Mouse (Mus musculus) erythroid progenitor cell, adult 5-6 weeks (primary cell): ENCODE results near the gene Kcnj4. TPM values are rescaled to one million over a fixed set of nuclear protein-coding genes. Genes with fewer than 3 reads are reported as not detected.
"Not testable (repeated sequence)": the region's sequence is repeated elsewhere in the genome, so short reads cannot be mapped to it uniquely, and the experiment has no call there.

Experiments
- ATAC-seq: replicated peaks from 2 replicates; pipeline ENCODE4 v1.8.0; 2016; ENCODE audit warnings: moderate number of reproducible peaks, mild to moderate bottlenecking, moderate TSS enrichment, inconsistent platforms; ENCODE audit not compliant: poor library complexity, low FRiP score, severe bottlenecking
- total RNA-seq, 2 experiments: library from RNA; stranded (forward) in 1 of 2; stranded (reverse) in 1 of 2; fragments of 150-400 nt in 1 of 2; fragments of 186-747, 209-891 nt in 1 of 2; gene quantifications; 2 replicates each; pipeline versions ENCODE4 v1.2.3 to v1.2.4; 2015 to 2017; ENCODE audit warnings: low replicate concordance in 2 of 2

The Kcnj4 gene
- total RNA-seq, 2 experiments from 2014 or later: not detected

- ATAC-seq: no peak
Observed at GRCm38 (mm10) chr15:79469577-79469976, 35.5 kb downstream of the Kcnj4 start.

DNA sequence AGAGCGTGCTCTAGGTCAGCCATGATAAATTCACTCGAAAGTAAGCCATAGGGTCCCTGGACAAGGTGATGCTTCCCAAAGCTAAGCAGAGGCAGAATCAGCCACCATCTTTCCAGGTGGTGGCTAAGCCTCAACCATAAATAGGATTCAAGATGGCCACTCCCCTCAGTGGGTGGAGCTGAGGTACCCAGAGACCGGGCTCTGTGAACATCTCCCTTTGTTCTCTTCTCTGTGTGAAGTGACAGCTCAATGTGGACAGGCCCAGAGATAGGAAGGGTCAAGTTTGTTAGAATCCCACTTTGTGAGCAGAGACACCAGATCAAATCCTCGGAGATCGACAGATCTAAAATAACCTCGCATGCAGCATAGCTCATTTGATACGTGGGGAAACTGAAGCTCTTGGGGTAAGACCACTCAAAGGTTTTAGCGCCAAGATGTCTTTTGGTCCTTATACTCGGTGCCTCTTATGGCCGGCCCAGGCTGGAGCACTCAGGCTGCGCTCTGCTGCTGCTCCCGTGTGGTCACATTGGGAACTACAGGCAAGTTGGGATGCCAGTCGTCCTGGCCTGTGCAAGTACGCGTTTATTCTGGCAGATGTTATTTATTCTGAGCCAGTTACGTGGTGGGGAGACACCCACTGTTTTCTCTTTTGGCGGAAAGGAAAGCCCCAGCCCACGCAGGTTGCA lies 38.3 kb downstream of the Kcnj4 start:
- peak; percentile 83 for ATAC-seq

DNA sequence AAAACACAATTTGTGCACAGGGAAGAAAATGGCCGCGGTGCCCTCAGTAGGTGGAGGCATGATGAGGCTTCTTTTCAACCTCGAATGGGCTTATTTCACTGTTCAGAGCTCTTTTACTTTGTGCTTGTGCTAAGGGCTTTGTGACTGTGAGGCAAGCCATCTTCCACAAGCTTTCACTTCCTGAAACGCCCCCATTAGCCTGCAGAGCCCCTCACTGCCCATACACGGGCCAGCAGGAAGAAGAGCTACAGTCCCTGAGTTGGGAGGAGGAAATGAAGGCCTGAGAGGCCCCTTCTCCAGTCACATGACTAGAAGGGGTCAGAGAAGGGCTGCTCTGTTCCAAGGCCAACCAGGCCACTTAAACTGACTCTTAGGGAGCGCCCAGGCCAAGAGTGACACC lies 48.5 kb downstream of the Kcnj4 start:
- no peak for ATAC-seq

DNA sequence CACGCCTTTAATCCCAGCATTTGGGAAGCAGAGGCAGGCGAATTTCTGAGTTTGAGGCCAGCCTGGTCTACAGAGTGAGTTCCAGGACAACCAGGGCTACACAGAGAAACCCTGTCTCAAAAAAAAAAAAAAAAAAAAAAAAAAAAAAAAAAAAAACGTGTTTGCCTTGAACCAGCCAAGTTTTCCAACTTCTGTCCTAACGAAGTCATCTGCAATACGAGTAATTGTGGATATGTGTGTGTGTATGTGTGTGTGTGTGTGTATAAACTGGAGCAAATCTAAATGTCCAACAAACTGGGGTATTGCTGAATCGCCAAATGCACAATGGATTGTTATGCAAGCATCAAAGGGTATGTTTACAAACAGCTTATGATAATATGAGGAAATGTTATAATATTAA lies 48.9 kb downstream of the Kcnj4 start:
- ATAC-seq: not testable (repeated sequence)

GRCm38 (mm10) chr15:79455106-79455810 lies 49.8 kb downstream of the Kcnj4 start, which contains the start of gene Csnk1e:
TSS of gene Csnk1e (minus strand) at chr15:79455566.
- ATAC-seq: no peak; the same call in 1 of the 2 replicates

- no peak for ATAC-seq
Observed at GRCm38 (mm10) chr15:79453831-79454230, 51.2 kb downstream of the Kcnj4 start.

DNA sequence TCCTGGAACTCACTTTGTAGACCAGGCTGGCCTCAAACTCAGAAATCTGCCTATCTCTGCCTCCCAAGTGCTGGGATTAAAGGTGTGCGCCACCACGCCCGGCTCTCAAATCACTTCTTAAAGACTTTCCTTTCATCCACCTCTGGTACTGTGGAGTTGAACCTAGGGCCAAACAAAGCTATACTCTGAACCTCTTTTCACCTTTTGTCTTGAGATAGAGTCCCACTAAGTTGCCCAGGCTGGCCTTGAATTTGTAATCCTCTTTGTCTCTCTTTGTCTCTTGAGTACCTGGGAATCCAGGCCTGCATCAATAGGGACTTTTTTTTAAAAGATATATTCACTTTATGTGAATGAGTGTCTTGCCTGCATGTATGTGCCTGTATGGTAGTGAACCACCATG lies 57.0 kb downstream of the Kcnj4 start:
- ATAC-seq: no peak

- ATAC-seq: no peak
Observed at GRCm38 (mm10) chr15:79445786-79446654, 59.0 kb downstream of the Kcnj4 start.

GRCm38 (mm10) chr15:79443856-79444410 lies 61.1 kb downstream of the Kcnj4 start:
- no peak for ATAC-seq

DNA sequence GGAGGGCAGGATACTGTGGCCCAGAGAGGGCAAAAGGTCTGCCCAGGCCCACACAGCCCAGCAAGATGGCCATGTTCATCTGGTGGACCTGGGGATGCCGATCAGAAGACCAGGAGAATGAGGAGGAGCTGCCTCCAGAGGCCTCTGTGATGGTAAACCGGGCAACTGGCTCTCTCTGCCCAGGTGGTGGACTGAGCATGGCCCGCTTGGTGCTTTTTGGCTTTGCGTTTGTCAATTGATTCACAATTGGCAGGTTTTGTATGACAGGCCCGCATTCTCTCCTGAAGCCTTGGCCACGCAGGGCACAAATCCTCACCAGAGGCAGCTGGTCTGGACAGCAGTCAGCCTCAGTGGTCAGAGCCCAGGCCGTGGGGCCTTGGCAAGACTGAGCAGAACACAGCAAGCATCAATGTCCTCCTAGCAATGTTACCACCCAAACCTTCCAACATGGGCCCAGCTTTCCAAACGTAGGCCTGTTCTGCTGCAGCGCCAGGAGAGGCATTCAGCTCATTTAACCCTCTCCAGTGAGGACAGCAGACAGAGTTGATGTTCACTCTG lies 62.0 kb downstream of the Kcnj4 start:
- ATAC-seq: no peak

DNA sequence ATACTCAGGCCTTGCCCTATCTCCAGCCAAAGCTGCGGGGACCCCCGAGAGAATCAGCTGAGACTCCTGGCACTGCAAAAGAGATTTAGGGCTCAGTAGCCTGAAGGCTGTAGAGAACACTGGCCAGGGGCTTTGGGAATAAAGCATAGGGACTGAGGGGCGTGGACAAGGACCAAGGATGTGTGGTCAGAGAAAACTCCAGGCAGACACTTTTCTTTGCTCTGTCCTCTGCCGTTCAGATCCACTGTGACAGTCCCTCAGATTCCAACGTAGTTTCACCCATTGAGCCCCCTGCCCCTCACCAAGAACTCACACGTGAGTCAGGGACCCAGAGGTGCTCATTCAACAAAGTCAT lies 62.8 kb downstream of the Kcnj4 start:
- no peak for ATAC-seq

- no peak for ATAC-seq
Observed at GRCm38 (mm10) chr15:79441331-79442256, 63.4 kb downstream of the Kcnj4 start.

DNA sequence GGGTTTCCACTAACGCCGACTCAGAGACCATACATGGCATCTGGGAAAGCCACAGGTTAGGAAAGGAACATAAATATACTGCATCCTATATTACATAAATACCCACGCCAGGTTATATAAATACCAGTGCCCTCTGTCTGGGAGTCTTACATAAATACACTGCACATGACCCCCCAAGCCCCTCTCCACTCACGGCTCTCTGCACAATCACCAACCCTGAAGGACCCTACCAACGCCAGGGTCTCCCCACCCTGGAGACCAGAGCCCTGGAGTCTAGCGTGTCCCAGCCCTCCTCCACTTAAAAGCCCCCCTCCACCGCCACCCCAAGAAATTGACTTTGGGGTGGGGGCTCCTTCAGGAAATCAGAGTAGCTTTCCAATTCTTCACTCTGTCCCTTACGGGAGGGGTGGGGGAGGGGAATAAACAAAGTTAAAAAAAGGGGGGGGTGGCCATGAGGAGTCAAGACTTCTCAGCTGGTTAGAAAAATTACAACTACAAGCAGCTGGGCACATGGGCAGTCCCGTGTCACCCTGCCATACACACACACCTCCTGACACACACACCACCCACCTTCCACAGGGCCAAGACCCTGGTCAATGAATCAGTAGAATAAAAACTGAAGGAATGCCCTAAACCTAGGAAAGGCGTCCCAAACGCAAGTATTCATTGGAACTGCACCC lies 64.2 kb downstream of the Kcnj4 start:
- no peak for ATAC-seq

DNA sequence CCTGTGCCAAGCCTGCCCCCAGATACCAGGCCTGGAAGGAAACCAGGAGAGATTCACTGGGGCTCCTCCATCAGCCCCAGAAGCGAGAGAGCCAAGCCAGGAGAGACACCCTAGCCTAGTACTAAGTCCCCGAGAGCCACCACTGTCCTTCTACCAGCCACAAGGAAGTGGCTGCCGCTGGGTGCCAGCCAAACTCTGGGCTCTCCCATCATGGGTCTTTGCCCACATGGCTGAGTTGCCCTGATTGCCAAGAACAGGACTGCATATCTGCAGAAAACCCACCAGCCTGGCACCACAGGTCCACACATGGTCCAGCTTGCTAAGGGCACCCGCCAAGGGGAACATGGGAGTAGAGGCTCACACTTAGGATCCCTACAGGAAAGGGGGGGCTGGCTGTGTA lies 64.8 kb downstream of the Kcnj4 start:
- ATAC-seq: no peak

GRCm38 (mm10) chr15:79439386-79439785 lies 65.7 kb downstream of the Kcnj4 start:
- no peak for ATAC-seq

DNA sequence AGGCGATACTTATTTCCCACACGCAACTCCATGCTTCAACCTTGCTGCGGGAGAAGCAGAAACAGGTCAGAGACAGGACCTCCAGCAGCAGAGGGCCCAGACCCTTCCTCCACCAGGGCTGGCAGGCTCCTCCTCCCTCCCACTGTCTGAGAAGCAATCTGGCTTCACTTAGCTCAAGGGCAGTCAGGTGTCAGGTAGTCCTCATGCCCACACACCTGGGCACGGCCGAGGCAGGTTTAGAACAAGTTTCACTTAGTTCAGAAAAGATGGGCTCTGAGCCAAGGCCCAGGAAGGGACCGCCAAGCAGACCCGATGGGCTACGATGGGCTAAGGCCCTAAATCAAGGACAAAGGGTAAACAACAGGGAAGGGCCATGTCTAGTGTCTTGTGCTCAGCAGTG lies 66.2 kb downstream of the Kcnj4 start:
- no peak for ATAC-seq

GRCm38 (mm10) chr15:79438209-79438810 lies 66.7 kb downstream of the Kcnj4 start:
- no peak for ATAC-seq
